Mouse (Mus musculus) hindbrain, embryonic 16.5 days (tissue): ENCODE data around the gene Olfr639. TPM values are rescaled to one million over a fixed set of nuclear protein-coding genes. Genes with fewer than 3 reads are reported as not detected.
"Not testable (repeated sequence)": the region's sequence is repeated elsewhere in the genome, so short reads cannot be mapped to it uniquely, and the experiment has no call there.

Experiments used
- ATAC-seq: fragments of 200-750 bp; cut with Nextera tagmentation; 2 replicates; pipeline ENCODE4 v1.8.0; 2017; ENCODE audit warnings: moderate TSS enrichment, moderate library complexity
- H3K27ac ChIP-seq: fragments of 300-500 bp; sonication (generic); 2 replicates; pipeline ENCODE4 v1.5.1; 2014; ENCODE audit warnings: low read depth, mild to moderate bottlenecking, control low read depth, low read length, moderate library complexity
- H3K27me3 ChIP-seq: fragments of 300-500 bp; sonication (generic); replicated peaks from 2 replicates; pipeline ENCODE4 v1.6.1; 2014; ENCODE audit warnings: low read length; ENCODE audit not compliant: control insufficient read depth, insufficient read depth
- H3K36me3 ChIP-seq: fragments of 300-500 bp; sonication (generic); 2 replicates; pipeline ENCODE4 v1.6.1; 2014; ENCODE audit warnings: mild to moderate bottlenecking, low read length, moderate library complexity, mixed read lengths; ENCODE audit not compliant: control insufficient read depth, insufficient read depth
- H3K4me1 ChIP-seq: fragments of 300-500 bp; sonication (generic); 2 replicates; pipeline ENCODE4 v1.6.1; 2014; ENCODE audit warnings: low read depth, low read length; ENCODE audit not compliant: control insufficient read depth, insufficient read depth
- H3K4me2 ChIP-seq: fragments of 300-500 bp; sonication (generic); 2 replicates; pipeline ENCODE4 v1.6.1; 2014; ENCODE audit warnings: mild to moderate bottlenecking, low read length, control low read depth, moderate library complexity
- H3K4me3 ChIP-seq: fragments of 300-500 bp; sonication (generic); 2 replicates; pipeline ENCODE4 v1.5.1; 2014; ENCODE audit warnings: mild to moderate bottlenecking, low read length, control low read depth, moderate library complexity
- H3K9ac ChIP-seq: fragments of 300-500 bp; sonication (generic); 2 replicates; pipeline ENCODE4 v1.6.1; 2014; ENCODE audit warnings: low read depth, mild to moderate bottlenecking, control low read depth, low read length, moderate library complexity
- H3K9me3 ChIP-seq: fragments of 300-500 bp; sonication (generic); 2 replicates; pipeline ENCODE4 v1.6.1; 2014; ENCODE audit warnings: mild to moderate bottlenecking, low read length, moderate library complexity; ENCODE audit not compliant: control insufficient read depth
- WGBS: fragments of 180-500 bp; shearing (Covaris S2); extraction: QIAGEN DNeasy Blood & Tissue Kit; methylation state at CpG from one replicate; pipeline ENCODE4 v1.1.7; 2014; 5-methylcytosine and 5-hydroxymethylcytosine counted together
- polyA plus RNA-seq: library from polyadenylated mRNA; unstranded; fragments of >200 nt; fragmentation: Nextera tagmentation; extraction: Ambion mirVana; gene quantifications from 2 replicates; pipeline ENCODE4 v1.2.1, GENCODE M21; 2015

The Olfr639 gene
- polyA plus RNA-seq, 1 experiment from 2014 or later, result 0.03 TPM

- Histone ChIP-seq H3K27me3 (no peaks in the 10 kb centered on the region), H3K9me3 (no peaks in the 10 kb centered on the region), H3K4me1 (no peaks in the 10 kb centered on the region), H3K9ac (no peak overlapping the region), H3K36me3 (no peaks in the 10 kb centered on the region), H3K4me2 (no peak overlapping the region), H3K4me3 (no peak overlapping the region), H3K27ac (no peak overlapping the region)
- no peak for ATAC-seq
Observed at GRCm38 (mm10) chr7:103999124-103999523, 18.0 kb downstream of the Olfr639 start.

GRCm38 (mm10) chr7:103998446-103998845, 18.7 kb downstream of the Olfr639 start, which contains the start of gene Olfr638:
TSS of gene Olfr638 (plus strand) at chr7:103998746.
- H3K36me3 ChIP-seq, result no peaks in the 10 kb centered on the region
- no peaks in the 10 kb centered on the region for H3K9me3 ChIP-seq
- no peak for ATAC-seq
- H3K4me3 ChIP-seq, result no peak within 1 kb of the TSS
- no peaks in the 10 kb centered on the region for H3K27me3 ChIP-seq
- H3K9ac ChIP-seq, result no peak within 1 kb of the TSS
- H3K27ac ChIP-seq, result no peak within 1 kb of the TSS
- H3K4me1 ChIP-seq, result no peaks in the 10 kb centered on the region
- no peak within 1 kb of the TSS for H3K4me2 ChIP-seq

GRCm38 (mm10) chr7:103971782-103972181, 45.3 kb downstream of the Olfr639 start:
- Histone ChIP-seq H3K9me3 (no peaks in the 10 kb centered on the region), H3K27ac (no peak overlapping the region), H3K27me3 (no peaks in the 10 kb centered on the region), H3K4me1 (no peaks in the 10 kb centered on the region), H3K36me3 (no peaks in the 10 kb centered on the region), H3K4me3 (no peak overlapping the region), H3K4me2 (no peak overlapping the region), H3K9ac (no peak overlapping the region)
- WGBS, result 67% methylated on average over 1 of the region's 1 CpGs
- ATAC-seq, result no peak

- no peak within 1 kb of the TSS for H3K4me3 ChIP-seq
- no peaks in the 10 kb centered on the region for H3K36me3 ChIP-seq
- H3K27ac ChIP-seq, result no peak within 1 kb of the TSS
- H3K4me2 ChIP-seq, result no peak within 1 kb of the TSS
- H3K9ac ChIP-seq, result no peak within 1 kb of the TSS
- no peaks in the 10 kb centered on the region for H3K27me3 ChIP-seq
- WGBS, result 82% methylated on average over 1 of the region's 1 CpGs
- no peaks in the 10 kb centered on the region for H3K4me1 ChIP-seq
- ATAC-seq, result no peak
- no peaks in the 10 kb centered on the region for H3K9me3 ChIP-seq
Observed at GRCm38 (mm10) chr7:103970852-103971251, 46.3 kb downstream of the Olfr639 start, which contains the start of gene Olfr635. TSS of gene Olfr635 (plus strand) at chr7:103971152.

GRCm38 (mm10) chr7:103966873-103967272, 50.2 kb downstream of the Olfr639 start:
- 97% methylated on average over 22 of the region's 22 CpGs for WGBS
- H3K4me3 ChIP-seq, result not testable (repeated sequence)

More at GRCm38 (mm10) chr7:103966873-103967272, 50.2 kb downstream of the Olfr639 start:
- not testable (repeated sequence) for H3K27me3 ChIP-seq, H3K36me3 ChIP-seq, H3K4me2 ChIP-seq, H3K27ac ChIP-seq, H3K9ac ChIP-seq, ATAC-seq, H3K4me1 ChIP-seq, H3K9me3 ChIP-seq

Other genes starting within 250 kb of the Olfr639 start
- gene Olfr69, start 245.7 kb downstream of the Olfr639 start, polyA plus RNA-seq, result not detected in 2 replicates
- gene Olfr68, start 237.6 kb downstream of the Olfr639 start, polyA plus RNA-seq, result not detected in 2 replicates
- not detected in 2 replicates for gene Olfr67, start 225.5 kb downstream of the Olfr639 start, polyA plus RNA-seq
- gene Hbb-bt, start 203.3 kb downstream of the Olfr639 start, polyA plus RNA-seq, result 1,299 and 1,681 TPM in 2 replicates
- 4,904 and 5,594 TPM in 2 replicates for gene Hbb-bs, start 189.2 kb downstream of the Olfr639 start, polyA plus RNA-seq
- gene Hbb-bh2, start 176.8 kb downstream of the Olfr639 start, polyA plus RNA-seq, result not detected in 2 replicates
- 0.37 TPM in 1 of 2 replicates, not detected in the other for gene Hbb-bh1, start 174.1 kb downstream of the Olfr639 start, polyA plus RNA-seq
- 13.4 and 35.4 TPM in 2 replicates for gene Hbb-y, start 164.1 kb downstream of the Olfr639 start, polyA plus RNA-seq
- not detected in 2 replicates for gene Olfr66, start 131.1 kb downstream of the Olfr639 start, polyA plus RNA-seq
- not detected in 2 replicates for gene Olfr64, start 122.8 kb downstream of the Olfr639 start, polyA plus RNA-seq
- not detected in 2 replicates for gene Olfr65, start 113.8 kb downstream of the Olfr639 start, polyA plus RNA-seq
- gene Olfr631, start 88.5 kb downstream of the Olfr639 start, polyA plus RNA-seq, result not detected in 2 replicates
- not detected in 2 replicates for gene Olfr632, start 83.0 kb downstream of the Olfr639 start, polyA plus RNA-seq
- gene Olfr633, start 72.9 kb downstream of the Olfr639 start, polyA plus RNA-seq, result not detected in 2 replicates
- not detected in 2 replicates for gene Olfr635, start 46.2 kb downstream of the Olfr639 start, polyA plus RNA-seq
- not detected in 2 replicates for gene Olfr638, start 18.6 kb downstream of the Olfr639 start, polyA plus RNA-seq
- not detected in 2 replicates for gene Olfr640, start 8.3 kb upstream of the Olfr639 start, polyA plus RNA-seq
- not detected in 2 replicates for gene Olfr641, start 18.1 kb upstream of the Olfr639 start, polyA plus RNA-seq
- not detected in 2 replicates for gene Olfr642, start 35.4 kb upstream of the Olfr639 start, polyA plus RNA-seq
- gene 4930516K23Rik, start 44.1 kb upstream of the Olfr639 start, polyA plus RNA-seq, result not detected in 2 replicates
- gene Olfr644, start 54.6 kb upstream of the Olfr639 start, polyA plus RNA-seq, result not detected in 2 replicates
- gene Olfr645, start 68.2 kb upstream of the Olfr639 start, polyA plus RNA-seq, result not detected in 2 replicates
- not detected in 2 replicates for gene Olfr646, start 87.6 kb upstream of the Olfr639 start, polyA plus RNA-seq
- gene Ubqln5, start 112.5 kb upstream of the Olfr639 start, polyA plus RNA-seq, result not detected in 2 replicates
- not detected in 2 replicates for gene Olfr643, start 120.1 kb upstream of the Olfr639 start, polyA plus RNA-seq
- not detected in 2 replicates for gene Ubqln3, start 126.0 kb upstream of the Olfr639 start, polyA plus RNA-seq
- not detected in 2 replicates for gene Ubqlnl, start 133.3 kb upstream of the Olfr639 start, polyA plus RNA-seq
- gene Olfm5, start 147.5 kb upstream of the Olfr639 start, polyA plus RNA-seq, result not detected in 2 replicates
- 0.45 and 0.54 TPM in 2 replicates for gene Olfr648, start 166.1 kb upstream of the Olfr639 start, polyA plus RNA-seq
- gene Olfr649, start 178.7 kb upstream of the Olfr639 start, polyA plus RNA-seq, result not detected in 2 replicates
- gene Trim6, start 201.5 kb upstream of the Olfr639 start, polyA plus RNA-seq, result 0.30 and 0.41 TPM in 2 replicates
- 0.97 and 1.2 TPM in 2 replicates for gene Trim34a, start 227.2 kb upstream of the Olfr639 start, polyA plus RNA-seq